Mouse (Mus musculus): Measurements from ENCODE around the gene Zfp777.
A peak's percentile ranks its signal among the peaks of the same experiment; 100 is the strongest.

Zfp777 gene

DNA sequence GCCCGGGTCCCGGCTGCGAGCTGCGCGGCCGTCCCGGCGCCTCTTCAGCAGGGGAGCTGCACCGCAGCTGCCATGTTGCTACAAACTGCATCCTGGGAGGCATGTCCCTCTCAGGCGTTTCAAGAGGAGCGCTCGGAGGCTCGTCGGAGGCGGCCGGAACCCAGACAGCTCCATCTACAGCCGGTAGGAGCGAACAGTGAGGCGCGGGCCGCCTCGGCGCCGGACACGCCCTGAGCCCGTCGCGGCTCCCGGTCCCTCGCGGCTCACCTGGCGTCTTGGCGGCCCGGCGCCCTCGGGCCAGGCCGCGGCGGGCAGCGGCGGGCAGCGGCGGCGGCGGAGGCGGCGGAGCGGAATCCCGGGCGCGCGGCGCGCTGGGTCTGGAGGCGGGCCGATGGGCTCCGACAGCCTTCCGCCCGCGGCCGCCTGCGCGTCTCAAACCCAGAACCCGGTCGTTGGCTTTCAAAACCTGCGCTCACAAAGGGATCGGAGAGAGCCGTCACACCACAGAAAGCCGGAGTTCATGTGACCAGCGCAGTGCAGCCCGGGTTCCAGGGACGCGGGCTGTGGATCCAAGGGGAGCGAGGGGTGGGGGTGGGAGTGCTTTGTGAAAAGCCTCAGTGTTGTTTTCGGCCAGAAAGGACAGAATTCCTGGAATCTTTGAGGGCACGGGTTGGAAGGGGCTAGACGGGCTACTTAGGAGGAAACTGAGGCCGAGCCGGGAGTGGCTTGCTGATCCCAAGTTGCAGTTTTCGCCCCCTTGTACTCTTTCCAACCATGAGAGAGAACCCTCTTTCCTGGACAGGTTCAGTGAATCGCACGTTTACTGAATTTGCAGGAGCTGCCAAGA lies at the start of gene Zfp777:
Gene Zfp777, minus strand, starts transcription at position 486 of the 847 bp plus-strand sequence.
- DNase-seq (ENCODE audit: low spot score in 2 of 2) = peak; percentile 66 to 69

DNA sequence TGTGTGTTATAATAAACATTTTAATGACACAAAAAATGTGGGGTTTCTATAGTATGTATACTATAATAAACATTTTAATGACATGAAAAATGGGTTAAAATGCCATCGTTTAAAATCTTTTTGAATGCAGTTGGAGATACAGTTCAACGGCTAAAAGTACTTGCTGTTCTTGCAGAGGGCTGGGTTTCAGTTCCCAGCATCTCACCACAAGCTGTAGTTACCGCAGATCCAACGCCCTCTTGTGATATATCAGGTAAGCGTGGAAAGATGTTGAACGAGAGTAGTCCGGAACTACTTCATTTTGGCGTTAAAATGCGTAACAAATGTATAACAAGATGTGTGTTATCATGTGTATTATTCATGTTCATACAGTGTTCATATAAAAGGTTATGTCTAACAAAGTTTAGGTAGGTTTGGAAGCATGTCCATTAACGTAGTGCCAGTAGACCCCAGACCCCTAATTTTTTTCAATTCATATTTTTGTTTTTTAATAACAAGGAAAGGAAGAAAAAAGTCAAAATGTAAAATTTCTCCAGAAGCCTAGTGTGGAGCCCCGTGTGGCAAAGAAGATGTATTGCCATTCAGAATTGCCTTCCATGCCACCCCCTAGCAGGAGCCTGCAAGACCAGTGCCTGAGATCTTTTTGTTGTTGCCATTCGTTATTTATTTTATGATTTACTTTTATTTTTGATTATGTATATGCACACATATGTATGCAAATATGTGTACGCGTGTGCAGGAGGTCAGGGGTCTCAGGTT lies 38.4 kb upstream of the Zfp777 start:
- no peak for DNase-seq (ENCODE audit: low spot score in 2 of 2)

DNA sequence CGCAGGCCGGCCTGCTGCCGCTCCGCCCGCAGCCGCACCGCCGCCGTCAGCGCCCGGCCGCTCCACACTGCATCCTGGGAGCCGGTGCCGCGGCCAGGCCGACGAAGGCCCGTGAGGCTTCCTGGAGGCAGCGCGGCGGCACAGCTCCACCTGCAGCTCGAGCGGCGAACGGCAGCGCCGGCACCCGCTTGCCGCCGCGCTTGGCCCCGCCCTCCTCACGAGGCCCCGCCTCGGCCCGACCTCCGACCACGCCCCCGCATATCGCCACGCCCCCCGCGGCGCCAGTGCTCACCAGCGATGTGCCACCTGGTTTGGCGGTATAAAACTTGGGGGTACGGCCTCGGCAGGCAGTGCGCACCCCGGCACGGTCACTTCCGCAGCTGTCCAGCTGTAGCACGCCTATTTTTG lies 37.8 kb upstream of the Zfp777 start, which contains the start of gene Zfp746:
Gene Zfp746, minus strand, starts transcription at position 123 of the 408 bp plus-strand sequence.
- peak; percentile 88 to 89 for DNase-seq (ENCODE audit: low spot score in 2 of 2)

DNA sequence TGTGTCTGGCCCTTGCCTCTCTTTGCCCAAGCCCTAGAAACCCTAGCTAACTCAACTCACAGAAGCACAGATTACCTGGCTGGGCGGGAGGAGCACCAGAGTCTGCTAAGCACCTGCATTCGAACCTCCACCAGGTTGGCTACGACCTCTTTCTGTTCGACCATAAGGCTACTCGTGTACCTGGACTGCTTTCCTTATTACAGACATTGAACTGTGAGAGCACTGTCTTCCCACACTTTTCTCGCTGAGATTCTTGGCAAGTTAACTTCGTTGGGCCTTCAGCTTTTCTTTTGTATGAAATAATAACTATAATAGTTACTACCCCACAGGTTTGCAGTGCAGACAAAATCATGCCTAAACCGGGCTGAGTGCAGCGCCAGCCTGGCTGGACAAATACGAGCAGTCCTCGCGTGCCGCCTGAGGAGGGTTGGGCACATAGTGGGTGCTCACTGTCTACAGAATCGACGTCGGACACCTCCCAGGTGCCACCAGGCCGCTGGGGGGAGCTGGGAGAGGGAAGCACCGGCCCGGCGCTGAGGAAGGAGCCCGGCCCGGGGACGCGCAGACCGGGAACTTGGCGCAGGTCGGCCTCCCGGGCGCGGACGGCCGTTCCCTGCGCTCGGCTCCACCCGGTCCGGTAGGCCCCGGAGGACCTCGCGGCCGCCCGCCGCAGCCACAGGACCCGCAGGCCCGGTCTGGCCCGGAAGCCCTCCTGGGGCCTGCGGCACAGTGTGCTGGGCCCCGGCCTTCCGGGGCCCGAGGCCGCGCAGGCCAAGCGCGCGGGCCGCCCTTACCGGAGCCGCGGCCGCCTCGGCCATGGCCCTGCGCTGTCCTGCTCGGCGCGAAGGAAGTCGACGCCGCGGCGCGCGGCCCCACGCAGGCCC lies 37.1 kb upstream of the Zfp777 start:
- DNase-seq (ENCODE audit: low spot score in 2 of 2) = peak; percentile 32 to 46

DNA sequence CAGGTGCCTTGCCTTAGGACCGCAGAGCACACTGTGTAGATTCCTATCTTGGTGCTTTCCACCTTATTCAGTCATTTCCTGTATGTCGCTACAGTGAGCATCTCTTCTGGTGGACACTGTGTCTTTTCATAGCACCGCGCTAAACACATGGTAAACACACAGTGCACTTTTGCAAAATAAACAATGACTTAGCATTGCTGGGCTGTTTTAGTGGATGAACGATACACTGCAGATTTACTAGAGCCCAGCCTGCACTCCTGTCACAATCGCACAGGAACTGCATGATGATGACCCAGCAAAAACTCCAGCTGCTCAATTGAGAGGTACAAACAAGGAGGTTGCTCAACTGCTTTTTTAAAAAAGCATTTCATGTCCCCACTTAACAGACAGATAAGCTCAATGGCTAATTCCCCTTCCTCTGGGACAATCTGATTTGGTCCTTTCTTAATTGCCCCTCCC lies 35.1 kb upstream of the Zfp777 start:
- no peak for DNase-seq (ENCODE audit: low spot score in 2 of 2)

DNA sequence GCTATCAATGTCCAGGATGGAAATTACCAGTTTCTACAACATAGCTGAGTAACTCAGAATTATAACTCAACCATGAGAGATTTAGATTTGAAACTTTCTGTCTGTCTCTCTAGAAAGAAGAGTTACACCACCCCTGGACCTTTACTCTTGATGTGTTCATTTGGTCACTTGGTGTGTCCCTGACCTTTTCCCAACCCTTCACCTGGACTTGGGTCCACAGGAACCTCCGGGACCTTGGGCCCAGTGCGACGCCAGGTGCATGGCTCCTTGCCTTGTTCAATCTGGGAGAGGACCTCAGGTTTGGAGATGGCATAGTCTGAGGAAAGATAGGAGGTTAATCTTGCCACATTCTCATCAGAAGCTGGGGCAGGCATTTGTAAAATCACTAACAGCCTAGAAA lies 33.2 kb upstream of the Zfp777 start:
- no peak for DNase-seq (ENCODE audit: low spot score in 2 of 2)

DNA sequence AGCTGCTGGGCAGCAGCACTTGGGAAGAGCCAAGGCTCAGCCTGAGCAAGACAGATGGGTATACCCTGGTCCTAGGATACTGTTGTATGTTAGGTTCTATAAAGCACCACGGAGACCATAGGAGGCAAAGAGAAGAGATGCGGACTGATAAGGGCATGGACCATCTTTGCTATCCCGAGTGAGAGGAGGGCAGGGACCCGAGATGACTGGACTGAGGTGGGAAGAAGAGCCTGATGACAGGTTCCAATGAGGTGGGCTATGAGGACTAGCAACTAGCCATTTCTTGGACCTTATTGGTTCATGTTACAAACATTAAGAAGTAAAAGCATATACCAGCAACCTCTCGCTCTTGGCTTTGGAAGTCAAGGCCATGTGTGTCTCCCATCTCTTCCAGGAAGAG lies 32.3 kb upstream of the Zfp777 start:
- no peak for DNase-seq (ENCODE audit: low spot score in 2 of 2)

DNA sequence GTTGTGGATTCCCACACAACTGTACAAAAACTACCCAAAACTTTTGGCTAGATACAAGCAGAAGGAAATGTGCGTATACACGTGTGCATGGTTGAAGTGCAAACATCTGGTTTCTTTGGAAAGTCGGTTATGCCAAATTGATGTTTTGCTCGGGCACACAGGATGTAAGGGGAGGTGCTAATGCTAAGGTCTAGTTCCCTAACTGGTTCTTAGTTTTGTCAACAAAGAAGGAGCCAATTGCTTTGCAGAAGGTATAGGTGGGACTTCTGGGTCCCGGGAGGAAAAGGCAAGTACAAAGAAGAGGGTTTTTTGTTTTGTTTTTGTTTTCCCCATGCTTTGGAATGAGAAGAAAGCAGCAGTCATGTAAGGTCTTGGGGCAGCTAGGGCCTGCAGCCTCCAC lies 24.6 kb upstream of the Zfp777 start:
- DNase-seq (ENCODE audit: low spot score in 2 of 2) = no peak

DNA sequence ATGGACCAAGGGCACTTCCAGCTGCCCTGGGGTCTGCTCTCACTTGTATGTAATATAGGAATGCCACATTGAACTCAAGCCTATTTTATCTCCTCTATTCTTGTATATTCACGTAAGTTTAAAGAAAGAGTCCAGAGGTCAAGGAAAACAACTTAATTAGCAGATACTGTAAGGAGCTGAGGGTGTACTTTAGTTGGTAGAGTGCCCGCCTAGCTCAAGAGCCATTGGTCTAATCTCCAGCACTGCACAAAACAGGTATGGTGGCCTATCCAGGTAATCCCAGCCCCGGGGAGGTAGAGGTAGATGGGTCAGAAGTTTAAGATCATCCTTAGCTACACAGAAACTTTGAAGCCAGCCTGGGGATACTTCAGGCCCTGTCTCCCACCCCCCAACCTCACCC lies 18.8 kb upstream of the Zfp777 start:
- no peak for DNase-seq (ENCODE audit: low spot score in 2 of 2)

DNA sequence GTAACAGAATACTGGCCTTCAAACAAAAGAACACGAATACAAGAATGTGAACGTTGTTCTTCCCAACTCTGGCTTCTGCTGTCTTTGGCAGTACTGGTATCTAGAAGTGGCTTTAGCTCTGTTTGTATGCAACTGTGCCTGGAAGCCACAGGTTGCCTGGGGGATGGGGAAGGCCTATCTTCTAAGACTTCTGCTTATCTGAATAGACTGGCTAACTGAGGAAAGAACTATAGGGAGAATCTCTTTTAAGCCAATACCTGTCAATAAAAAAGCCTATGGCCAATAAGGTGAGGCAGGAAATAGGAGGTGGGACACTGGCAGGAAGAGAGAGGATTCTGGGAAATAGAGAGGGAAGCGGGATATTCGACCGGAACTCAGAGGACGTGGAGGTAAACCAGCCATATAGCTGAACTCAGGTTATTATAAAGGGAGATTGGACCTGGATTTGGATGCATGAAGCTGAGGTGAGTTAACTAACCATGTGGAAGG lies 16.9 kb upstream of the Zfp777 start:
- no peak for DNase-seq (ENCODE audit: low spot score in 2 of 2)

DNA sequence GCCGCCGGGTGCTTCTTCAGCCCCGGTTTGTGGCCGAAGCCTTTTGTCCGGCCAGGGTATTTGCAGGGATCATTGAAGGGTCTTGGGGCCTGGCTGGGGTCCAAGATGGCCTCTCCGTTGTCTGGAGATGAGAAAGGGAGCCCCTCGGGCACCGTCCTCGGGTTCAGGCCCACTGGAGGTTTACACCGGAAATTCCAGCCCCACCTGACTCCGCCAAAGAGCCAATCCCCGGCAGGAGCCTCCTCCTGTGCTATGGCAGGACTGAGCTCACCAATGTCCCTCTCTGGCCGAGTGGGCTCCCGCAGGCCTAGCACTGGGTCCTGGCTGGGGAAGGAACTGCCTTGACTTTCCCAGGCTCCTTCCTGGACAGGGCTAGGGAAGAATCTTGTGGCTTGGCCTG lies 15.7 kb upstream of the Zfp777 start:
- no peak for DNase-seq (ENCODE audit: low spot score in 2 of 2)

DNA sequence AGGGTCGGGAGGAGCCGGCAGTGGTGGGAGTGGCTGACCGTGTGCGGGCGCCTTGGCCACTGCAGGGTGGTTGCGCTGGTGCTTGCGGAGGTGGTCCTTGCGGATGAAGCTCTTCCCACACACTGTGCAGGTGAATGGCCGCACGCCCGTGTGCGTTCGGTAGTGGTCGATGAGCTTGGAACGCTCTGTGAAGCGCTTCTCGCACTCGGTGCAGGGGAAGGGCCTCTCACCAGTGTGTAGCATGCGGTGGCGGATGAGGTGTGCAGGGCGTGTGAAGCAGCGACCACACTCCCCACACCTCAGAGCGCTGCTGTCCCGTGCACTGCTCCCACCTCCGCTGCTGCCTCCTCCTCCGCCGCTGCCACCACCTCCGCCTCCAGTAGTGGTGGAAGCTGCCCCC lies 15.2 kb upstream of the Zfp777 start:
- no peak for DNase-seq (ENCODE audit: low spot score in 2 of 2)

DNA sequence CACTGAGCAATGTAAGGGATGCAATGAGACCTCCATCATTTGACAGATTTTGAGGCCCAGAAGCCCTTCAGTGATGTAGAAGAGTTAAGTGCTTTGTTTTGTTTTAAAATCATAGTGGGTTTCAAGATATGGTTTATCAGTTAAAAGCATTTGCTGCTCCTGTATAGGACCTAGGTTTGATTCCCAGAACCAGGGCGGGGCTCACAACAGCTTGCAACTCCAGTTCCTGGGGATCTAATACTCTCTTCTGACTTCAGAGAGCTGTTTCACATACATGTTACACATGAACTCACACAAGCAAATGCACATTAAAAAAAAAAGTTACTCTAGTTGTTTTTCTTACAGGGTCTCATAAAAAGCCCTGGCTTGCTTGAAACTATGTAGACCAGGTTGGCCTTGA lies 12.2 kb upstream of the Zfp777 start:
- no peak for DNase-seq (ENCODE audit: low spot score in 2 of 2)

DNA sequence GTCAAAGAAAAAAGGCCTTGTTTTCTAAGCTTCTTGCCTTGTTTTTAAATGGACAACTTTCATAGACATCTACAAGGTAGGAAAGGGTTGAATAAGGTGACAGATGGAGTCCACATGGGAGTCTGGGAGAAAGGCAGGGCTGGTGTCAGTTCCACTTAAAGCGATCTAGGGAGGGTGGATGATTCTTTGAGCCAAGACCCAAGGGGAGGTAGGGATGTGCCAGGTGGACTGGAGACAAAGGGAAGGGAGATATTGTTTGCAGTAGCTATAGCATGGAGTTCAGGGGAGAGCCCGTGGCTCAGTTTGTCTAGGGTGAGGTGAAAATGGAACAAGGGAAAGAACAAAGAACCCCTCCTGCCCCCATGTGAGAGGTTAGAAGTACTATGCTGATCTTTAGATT lies 11.7 kb upstream of the Zfp777 start:
- no peak for DNase-seq (ENCODE audit: low spot score in 2 of 2)

DNA sequence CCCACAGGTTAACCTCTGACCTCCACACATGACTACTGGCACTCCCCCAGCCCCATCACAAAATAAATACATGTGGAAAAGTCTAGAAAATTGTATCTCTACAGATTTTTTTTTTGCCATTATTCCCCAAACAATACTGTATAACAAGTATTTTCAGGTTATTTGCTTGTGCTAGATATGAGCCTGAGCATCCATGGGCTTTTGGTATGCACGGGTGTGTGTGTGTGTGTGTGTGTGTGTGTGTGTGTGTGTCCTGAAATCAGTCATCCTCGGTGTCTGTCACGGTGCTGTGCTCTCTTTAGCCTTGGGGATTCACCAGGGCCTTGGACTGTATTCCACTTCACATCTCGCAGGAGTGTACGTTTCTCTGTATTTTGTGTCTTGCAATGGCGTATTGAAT lies 3.4 kb upstream of the Zfp777 start:
- DNase-seq (ENCODE audit: low spot score in 2 of 2) = no peak

DNA sequence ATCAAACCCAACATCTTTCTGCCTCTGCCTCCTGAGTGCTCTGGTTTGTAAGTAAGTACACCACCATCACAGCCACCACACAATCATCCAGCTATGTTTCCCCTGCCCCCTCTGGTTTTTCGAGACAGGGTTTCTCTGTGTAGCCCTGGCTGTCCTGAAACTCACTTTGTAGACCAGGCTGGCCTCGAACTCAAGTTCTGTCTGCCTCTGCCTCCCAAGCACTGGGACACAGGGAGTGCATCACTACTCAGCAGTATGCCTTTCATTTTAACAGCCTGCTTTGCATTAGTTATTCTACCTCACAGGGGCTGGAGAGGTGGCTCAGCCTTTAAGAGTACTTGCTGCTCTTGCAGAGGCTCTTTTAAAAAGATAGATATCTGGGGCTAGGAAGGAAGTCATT lies 3.0 kb upstream of the Zfp777 start:
- DNase-seq (ENCODE audit: low spot score in 2 of 2) = no peak

DNA sequence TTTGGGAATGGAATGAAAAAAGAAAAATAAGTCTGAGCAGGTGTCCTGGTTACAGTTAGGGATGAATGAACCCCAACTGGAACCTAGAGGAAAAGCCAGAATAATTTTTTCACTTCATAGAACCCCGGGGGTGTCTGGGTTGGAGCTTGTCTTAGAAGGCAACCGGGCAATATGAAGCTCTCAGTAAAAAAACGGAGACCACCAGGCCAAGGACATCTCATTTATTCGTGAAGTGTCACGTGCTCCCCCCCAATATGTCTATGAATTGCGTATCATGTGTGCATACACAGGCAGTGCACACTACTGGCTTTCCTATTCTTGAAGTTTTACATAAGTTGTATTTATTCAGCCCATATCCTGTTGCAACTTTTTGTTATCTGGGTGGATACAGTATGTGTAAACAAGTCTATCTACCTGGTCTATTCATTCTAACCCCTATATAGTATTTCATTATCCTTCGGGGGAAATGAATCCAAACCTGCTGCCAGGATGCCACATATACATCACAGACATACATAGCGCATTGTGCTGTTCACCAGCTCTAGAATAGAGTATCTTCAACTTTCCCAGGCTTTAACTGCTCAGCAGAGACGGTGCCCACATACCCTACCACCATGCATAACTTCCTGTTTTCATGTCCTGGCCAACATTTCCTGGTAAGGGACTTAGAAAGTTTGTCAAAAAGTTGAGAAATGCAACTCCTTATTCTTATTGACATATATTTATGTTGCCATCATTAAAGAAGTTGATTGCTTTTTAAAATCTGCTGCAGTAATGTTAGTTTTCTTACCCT lies 758 bp upstream of the Zfp777 start:
- no peak for DNase-seq (ENCODE audit: low spot score in 2 of 2)

DNA sequence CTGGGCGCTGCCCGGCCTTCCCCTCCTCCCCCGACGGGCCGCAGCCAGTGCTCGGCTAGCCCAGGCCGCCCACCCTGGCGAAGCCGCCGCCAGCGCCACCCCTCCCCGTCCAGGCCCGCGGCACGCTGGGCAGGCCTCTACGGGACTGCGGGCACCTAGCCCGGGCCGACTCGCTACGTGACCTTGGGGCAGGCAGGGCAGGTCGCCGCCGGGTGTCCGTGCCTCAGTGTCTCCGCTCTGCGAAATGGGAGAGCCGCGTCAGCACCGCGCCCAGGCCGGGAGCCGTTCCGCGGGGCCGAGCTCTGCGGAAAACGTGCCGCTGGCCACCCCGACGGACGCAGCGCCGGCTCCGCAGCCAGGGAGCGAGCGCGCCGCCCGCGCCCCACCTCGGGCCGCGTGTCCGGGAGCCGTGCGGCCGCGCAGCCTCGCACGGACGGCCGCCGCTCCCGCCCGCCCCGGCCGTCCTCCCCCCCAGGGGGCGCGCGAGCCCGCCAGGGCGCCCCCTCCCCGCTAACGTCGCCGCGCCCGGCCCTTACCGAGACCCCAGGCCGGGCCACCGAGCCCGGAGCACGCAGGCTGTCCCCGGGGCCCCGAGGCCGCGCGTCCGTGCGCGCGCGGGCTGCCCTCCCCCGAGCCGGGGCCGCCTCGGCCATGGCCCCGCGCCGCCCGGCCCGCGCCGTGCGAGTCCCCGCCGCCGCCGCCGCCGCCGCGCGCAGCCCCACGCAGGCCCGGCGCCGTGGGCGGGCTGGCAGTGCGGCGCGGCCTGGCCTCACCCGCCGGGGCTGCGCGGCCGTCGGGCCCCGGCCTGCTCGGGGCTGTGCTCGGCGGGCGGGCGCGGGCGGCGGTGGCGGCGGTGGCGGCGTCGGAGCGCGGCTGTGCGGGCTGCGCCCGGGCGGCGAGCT lies 1.0 kb downstream of the Zfp777 start:
- no peak for DNase-seq (ENCODE audit: low spot score in 2 of 2)

DNA sequence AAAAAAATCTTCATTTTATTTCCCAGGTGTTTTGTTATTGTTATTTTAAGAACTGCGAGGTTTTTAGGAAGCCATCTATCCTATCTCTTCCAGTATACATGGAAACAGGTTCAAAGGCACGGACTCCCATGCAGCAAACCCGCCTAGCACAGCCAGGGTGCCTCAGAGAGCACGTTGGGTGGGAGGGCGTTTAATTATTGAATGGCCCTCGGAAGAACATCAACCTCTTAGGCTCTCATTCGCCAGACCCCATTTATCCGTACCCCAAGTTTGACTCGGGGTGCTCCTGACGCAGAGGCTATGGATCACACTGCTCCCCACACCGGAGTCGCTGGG lies 1.6 kb downstream of the Zfp777 start:
- no peak for DNase-seq (ENCODE audit: low spot score in 2 of 2)

DNA sequence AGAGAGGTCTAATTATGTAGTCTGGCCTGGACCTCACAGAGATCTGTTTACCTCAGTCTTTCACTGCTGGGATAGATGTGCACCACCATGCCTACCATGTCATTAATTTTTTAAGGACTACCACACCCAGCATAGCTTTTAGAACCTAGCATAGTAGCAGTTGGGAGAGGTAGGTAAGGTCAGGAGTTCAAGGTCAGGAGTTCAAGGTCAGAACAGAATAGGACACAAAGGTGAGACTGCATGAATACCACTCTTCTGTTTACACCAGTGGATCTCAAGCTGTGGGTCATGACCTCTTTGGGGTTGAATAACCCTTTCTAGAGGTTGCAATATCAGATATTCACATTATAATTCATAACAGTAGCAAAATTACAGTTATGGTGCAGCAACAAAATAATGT lies 16.1 kb downstream of the Zfp777 start:
- DNase-seq (ENCODE audit: low spot score in 2 of 2) = no peak
